Mouse (Mus musculus): ENCODE results near the gene Vav2. TPM values are rescaled to one million over a fixed set of nuclear protein-coding genes. Genes with fewer than 3 reads are reported as not detected.

Vav2 gene
- polyA plus RNA-seq, 1 experiment = 18.8 TPM

GRCm38 (mm10) chr2:27418577-27419070, 8.2 kb downstream of the Vav2 start:
- Histone ChIP-seq H3K27ac (ENCODE audit: control insufficient read depth, insufficient read depth, low read depth, low read length, poor library complexity) (no peak overlapping the region), H3K4me1 (ENCODE audit: control insufficient read depth, insufficient read depth, low read length) (peaks cover 20% of the 10 kb centered on the region)

DNA sequence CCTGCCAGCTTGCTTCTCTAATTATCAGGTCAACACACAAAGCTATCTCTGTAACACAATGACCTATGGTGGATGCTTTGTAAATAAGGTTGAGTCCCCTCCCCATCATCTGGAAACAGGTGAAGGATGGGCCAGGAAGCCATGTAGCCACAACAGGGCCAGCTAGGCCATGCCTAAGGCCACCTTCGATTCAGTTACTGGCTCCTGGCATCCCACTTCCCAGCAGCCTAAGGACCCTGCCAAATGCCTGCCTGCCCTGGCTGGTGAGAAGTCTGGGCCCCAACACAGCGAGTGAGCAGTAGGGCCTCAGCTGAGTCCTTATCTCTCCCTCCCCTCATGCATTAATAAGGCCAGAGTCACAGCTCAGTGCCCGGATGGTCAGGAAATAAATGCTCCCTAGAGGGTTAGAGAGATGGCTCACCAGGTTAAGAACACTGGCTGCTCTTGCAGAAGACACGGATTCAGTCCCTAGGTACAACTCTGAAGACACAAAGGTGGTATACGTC, 9.1 kb downstream of the Vav2 start:
- 48% methylated on average over 5 of the region's 5 CpGs for WGBS
- TF ChIP-seq POLR2A (IDR thresholded peaks at IDR 0.05; ENCODE audit: borderline replicate concordance, control insufficient read depth, low read depth, low read length) (no peak), CTCF (IDR thresholded peaks at IDR 0.05; ENCODE audit: control insufficient read depth, insufficient read depth, low read length) (no peak)
- no peak overlapping the region for H3K4me3 ChIP-seq (replicated peaks; ENCODE audit: control insufficient read depth, low read depth, low read length)
- H3K4me1 ChIP-seq (ENCODE audit: control insufficient read depth, insufficient read depth, low read length) = peaks cover 20% of the 10 kb centered on the region
- H3K27ac ChIP-seq (ENCODE audit: control insufficient read depth, insufficient read depth, low read depth, low read length, poor library complexity) = 0 out of 2 replicates have a peak overlapping the region, but pooled peaks have one; percentile 25

More at GRCm38 (mm10) chr2:27418577-27419070, 8.2 kb downstream of the Vav2 start:
- no peak for TF ChIP-seq POLR2A (IDR thresholded peaks at IDR 0.05; ENCODE audit: borderline replicate concordance, control insufficient read depth, low read depth, low read length)
- no peak for TF ChIP-seq CTCF (IDR thresholded peaks at IDR 0.05; ENCODE audit: control insufficient read depth, insufficient read depth, low read length)
- H3K4me3 ChIP-seq (replicated peaks; ENCODE audit: control insufficient read depth, low read depth, low read length) = no peak overlapping the region
- 20% methylated on average over 6 of the region's 6 CpGs for WGBS

DNA sequence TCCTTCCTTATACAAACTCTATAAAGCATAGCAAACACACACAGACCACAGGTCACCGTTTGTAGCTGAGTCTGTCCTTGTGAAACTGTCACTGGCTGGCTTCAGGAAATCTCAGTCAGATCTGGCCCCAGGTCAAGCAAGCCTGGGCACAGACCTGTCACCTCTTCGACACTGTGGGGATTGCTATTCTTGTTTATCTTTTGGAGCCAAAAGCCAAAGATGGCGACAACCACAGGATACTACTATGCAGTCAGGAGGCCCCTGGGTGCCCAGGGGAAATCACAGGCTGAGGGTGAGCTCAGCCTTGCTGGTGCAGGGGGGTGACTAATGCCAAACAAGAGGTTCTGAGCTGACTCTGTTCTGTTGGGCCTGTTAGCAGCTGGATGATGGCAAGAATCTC, 10.4 kb downstream of the Vav2 start:
- 13% methylated on average over 3 of the region's 3 CpGs for WGBS
- H3K27ac ChIP-seq (ENCODE audit: control insufficient read depth, insufficient read depth, low read depth, low read length, poor library complexity) = no peak overlapping the region
- no peak overlapping the region for H3K4me3 ChIP-seq (replicated peaks; ENCODE audit: control insufficient read depth, low read depth, low read length)
- no peak for TF ChIP-seq POLR2A (IDR thresholded peaks at IDR 0.05; ENCODE audit: borderline replicate concordance, control insufficient read depth, low read depth, low read length)
- TF ChIP-seq CTCF (IDR thresholded peaks at IDR 0.05; ENCODE audit: control insufficient read depth, insufficient read depth, low read length) = no peak
- H3K4me1 ChIP-seq (ENCODE audit: control insufficient read depth, insufficient read depth, low read length) = peaks cover 23% of the 10 kb centered on the region

DNA sequence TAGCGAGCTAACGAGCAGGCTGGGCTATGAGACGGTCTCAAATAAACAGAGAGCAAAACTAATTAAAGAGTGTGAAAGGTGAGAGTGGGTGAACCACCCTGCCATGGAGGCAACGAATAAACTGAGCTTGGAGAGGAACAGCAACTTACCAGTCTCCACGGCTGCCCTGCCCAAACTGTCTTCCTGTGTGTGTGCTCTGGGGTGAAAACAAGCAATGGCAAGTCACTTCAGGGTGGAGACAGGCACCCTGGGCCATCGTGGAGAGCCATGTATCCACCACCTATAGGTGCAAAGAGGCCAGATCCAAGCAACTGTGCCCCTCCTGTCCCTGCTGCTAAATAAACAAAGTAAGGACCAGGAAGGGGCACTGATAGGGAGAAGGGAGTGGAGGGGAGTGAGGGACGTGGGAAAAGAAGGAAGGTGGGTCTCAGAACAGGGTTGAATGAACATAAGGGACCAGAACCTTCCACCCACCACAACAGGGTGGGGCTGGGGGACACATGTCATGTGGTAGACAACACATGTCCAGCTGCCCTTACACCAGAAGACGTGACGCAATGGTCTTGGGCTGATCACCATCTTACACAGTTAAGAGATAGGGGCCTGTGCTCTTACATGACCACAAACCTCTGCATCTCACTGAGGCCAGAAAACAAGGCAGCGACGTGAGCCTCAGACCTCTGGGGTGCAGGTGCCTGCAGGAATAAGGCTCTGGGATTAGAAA, 11.6 kb downstream of the Vav2 start:
- H3K27ac ChIP-seq (ENCODE audit: control insufficient read depth, insufficient read depth, low read depth, low read length, poor library complexity) = peak overlapping the region; percentile 31
- TF ChIP-seq CTCF (IDR thresholded peaks at IDR 0.05; ENCODE audit: control insufficient read depth, insufficient read depth, low read length) = no peak
- TF ChIP-seq POLR2A (IDR thresholded peaks at IDR 0.05; ENCODE audit: borderline replicate concordance, control insufficient read depth, low read depth, low read length) = no peak
- no peak overlapping the region for H3K4me3 ChIP-seq (replicated peaks; ENCODE audit: control insufficient read depth, low read depth, low read length)
- WGBS = 42% methylated on average over 11 of the region's 11 CpGs
- peaks cover 23% of the 10 kb centered on the region for H3K4me1 ChIP-seq (ENCODE audit: control insufficient read depth, insufficient read depth, low read length)

DNA sequence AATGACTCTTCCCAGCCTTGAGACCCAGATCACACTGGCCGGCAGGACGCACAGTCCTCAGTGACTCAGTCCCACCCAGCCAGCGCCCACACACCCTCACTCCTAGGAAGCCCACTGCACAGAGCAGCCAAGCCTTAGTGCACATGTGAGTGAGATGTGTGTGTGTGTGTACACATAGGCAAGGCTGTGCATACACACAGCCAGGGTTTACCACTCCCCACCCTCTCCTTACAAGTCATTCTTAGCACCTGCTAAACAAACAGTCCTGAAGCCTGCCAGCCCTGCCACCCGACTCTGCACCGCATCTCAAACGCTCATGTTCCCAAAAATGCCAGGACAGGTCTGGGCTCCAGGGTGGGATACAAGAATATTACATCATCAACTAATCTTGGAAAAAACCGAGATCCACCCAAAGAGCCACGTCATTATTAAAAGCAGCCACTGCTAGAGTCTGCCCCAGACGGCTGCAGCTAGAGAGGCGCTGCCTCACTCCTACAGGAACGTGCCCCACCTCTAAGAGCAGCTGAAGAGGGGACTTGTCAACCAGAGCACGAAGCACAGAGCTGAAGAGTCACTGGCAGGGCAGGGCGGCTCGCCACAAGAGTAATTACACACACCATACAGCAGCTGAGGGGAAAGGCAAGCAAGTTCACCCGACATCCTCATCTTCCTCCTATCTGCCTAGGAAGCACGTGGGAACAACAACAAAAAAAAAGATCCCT, 12.7 kb downstream of the Vav2 start:
- Histone ChIP-seq H3K4me1 (ENCODE audit: control insufficient read depth, insufficient read depth, low read length) (peaks cover 23% of the 10 kb centered on the region), H3K4me3 (replicated peaks; ENCODE audit: control insufficient read depth, low read depth, low read length) (no peak overlapping the region), H3K27ac (ENCODE audit: control insufficient read depth, insufficient read depth, low read depth, low read length, poor library complexity) (peak overlapping the region; percentile 8)
- TF ChIP-seq POLR2A (IDR thresholded peaks at IDR 0.05; ENCODE audit: borderline replicate concordance, control insufficient read depth, low read depth, low read length) = 0 out of 2 replicates have a peak, but pooled peaks have one; percentile 10
- no peak for TF ChIP-seq CTCF (IDR thresholded peaks at IDR 0.05; ENCODE audit: control insufficient read depth, insufficient read depth, low read length)
- WGBS = 50% methylated on average over 16 of the region's 16 CpGs

GRCm38 (mm10) chr2:27413582-27413935, 13.3 kb downstream of the Vav2 start:
- Histone ChIP-seq H3K4me1 (ENCODE audit: control insufficient read depth, insufficient read depth, low read length) (peaks cover 19% of the 10 kb centered on the region), H3K27ac (ENCODE audit: control insufficient read depth, insufficient read depth, low read depth, low read length, poor library complexity) (no peak overlapping the region)

DNA sequence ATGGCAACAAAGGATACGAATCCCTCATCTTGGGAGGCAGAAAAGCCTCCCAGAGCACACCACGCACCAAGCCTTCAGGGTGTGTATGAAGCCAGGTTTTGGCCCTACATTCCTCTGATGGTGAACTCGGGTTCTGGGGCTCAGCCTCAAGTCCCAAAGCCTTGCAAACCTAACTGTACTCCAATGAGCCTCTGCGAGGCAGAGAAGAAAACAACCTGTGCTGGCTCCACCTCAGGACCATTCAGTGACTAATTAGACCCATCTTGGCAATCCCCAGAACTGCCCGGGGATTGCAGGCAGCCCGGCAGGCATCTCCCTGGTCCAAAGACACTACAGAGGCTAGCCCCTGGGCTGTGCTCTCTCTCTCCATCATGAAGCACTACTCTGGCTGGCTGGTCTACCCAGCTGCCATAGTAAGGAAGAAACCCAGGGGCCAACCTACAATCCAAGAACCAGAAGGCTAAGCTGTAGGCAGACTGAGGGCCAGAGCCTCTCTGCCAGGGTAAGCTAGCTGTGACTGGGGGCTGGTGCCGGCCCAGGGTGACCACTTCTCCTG, 14.5 kb downstream of the Vav2 start:
- whole genome bisulfite sequencing = 55% methylated on average over 7 of the region's 7 CpGs
- H3K4me3 ChIP-seq (replicated peaks; ENCODE audit: control insufficient read depth, low read depth, low read length) = no peak overlapping the region
- peak overlapping the region; percentile 32 for H3K27ac ChIP-seq (ENCODE audit: control insufficient read depth, insufficient read depth, low read depth, low read length, poor library complexity)
- TF ChIP-seq CTCF (IDR thresholded peaks at IDR 0.05; ENCODE audit: control insufficient read depth, insufficient read depth, low read length) = no peak
- no peak for TF ChIP-seq POLR2A (IDR thresholded peaks at IDR 0.05; ENCODE audit: borderline replicate concordance, control insufficient read depth, low read depth, low read length)
- peaks cover 14% of the 10 kb centered on the region for H3K4me1 ChIP-seq (ENCODE audit: control insufficient read depth, insufficient read depth, low read length)

More at GRCm38 (mm10) chr2:27413582-27413935, 13.3 kb downstream of the Vav2 start:
- WGBS = 84% methylated on average over 2 of the region's 2 CpGs
- TF ChIP-seq CTCF (IDR thresholded peaks at IDR 0.05; ENCODE audit: control insufficient read depth, insufficient read depth, low read length) (no peak), POLR2A (IDR thresholded peaks at IDR 0.05; ENCODE audit: borderline replicate concordance, control insufficient read depth, low read depth, low read length) (no peak)
- no peak overlapping the region for H3K4me3 ChIP-seq (replicated peaks; ENCODE audit: control insufficient read depth, low read depth, low read length)

GRCm38 (mm10) chr2:27411688-27412174, 15.1 kb downstream of the Vav2 start:
- peaks cover 17% of the 10 kb centered on the region for H3K4me1 ChIP-seq (ENCODE audit: control insufficient read depth, insufficient read depth, low read length)

More at GRCm38 (mm10) chr2:27411688-27412174, 15.1 kb downstream of the Vav2 start:
- no peak for TF ChIP-seq CTCF (IDR thresholded peaks at IDR 0.05; ENCODE audit: control insufficient read depth, insufficient read depth, low read length)
- TF ChIP-seq POLR2A (IDR thresholded peaks at IDR 0.05; ENCODE audit: borderline replicate concordance, control insufficient read depth, low read depth, low read length) = no peak
- peak overlapping the region; percentile 72 for H3K27ac ChIP-seq (ENCODE audit: control insufficient read depth, insufficient read depth, low read depth, low read length, poor library complexity)
- WGBS = 14% methylated on average over 8 of the region's 8 CpGs
- no peak overlapping the region for H3K4me3 ChIP-seq (replicated peaks; ENCODE audit: control insufficient read depth, low read depth, low read length)

All from bone marrow, adult 2 months (tissue).